Mouse (Mus musculus): Measurements from ENCODE around the gene Tprg. TPM values are rescaled to one million over a fixed set of nuclear protein-coding genes. Genes with fewer than 3 reads are reported as not detected.

The Tprg gene
- polyA plus RNA-seq, 1 experiment from 2014 or later = 15.8 TPM

GRCm38 (mm10) chr16:25445580-25445979 is 159.0 kb downstream of the Tprg start:
- no peak overlapping the region for H3K4me3 ChIP-seq
- H3K36me3 ChIP-seq = no peaks in the 10 kb centered on the region
- H3K4me2 ChIP-seq = no peak overlapping the region
- WGBS = 38% methylated on average over 7 of the region's 7 CpGs
- no peak overlapping the region for H3K9ac ChIP-seq
- H3K27me3 ChIP-seq = no peaks in the 10 kb centered on the region
- H3K27ac ChIP-seq = peak overlapping the region; percentile 58; the same call in 1 of the 2 replicates
- 0 out of 2 replicates have a peak, but pooled peaks have one; percentile 61 for ATAC-seq (ENCODE audit: insufficient number of reproducible peaks, low FRiP score, low TSS enrichment, low read depth)
- no peaks in the 10 kb centered on the region for H3K9me3 ChIP-seq
- H3K4me1 ChIP-seq = 0 out of 2 replicates have a peak, but pooled peaks cover 5% of the 10 kb centered on the region

GRCm38 (mm10) chr16:25451511-25451910 is 164.9 kb downstream of the Tprg start:
- Histone ChIP-seq H3K36me3 (no peaks in the 10 kb centered on the region), H3K27me3 (no peaks in the 10 kb centered on the region), H3K9me3 (no peaks in the 10 kb centered on the region), H3K4me2 (no peak overlapping the region), H3K4me3 (no peak overlapping the region), H3K27ac (no peak overlapping the region), H3K9ac (no peak overlapping the region), H3K4me1 (no peaks in the 10 kb centered on the region)
- no peak for ATAC-seq (ENCODE audit: insufficient number of reproducible peaks, low FRiP score, low TSS enrichment, low read depth)
- 62% methylated on average over 3 of the region's 3 CpGs for WGBS

DNA sequence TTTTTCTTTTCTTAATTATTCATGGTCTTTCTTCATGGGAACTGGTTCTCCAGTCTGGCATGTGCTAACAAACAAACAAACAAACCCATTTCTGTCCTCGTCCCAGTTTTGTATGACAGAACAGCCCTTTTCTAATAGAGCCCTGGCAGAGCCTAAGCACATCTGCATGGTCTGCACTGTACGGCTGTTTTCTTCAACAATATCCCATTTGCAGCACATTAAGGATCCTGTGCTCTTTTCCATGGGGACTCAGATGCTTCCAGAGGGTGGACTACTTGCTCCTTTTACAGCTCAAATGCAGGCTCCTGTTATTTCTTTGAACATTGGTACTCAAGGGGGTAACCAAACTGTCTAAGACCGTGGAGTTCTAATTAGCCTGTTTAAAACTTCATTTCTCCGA is 178.1 kb downstream of the Tprg start:
- Histone ChIP-seq H3K4me1 (peaks cover 12% of the 10 kb centered on the region; the same call in 1 of the 2 replicates), H3K27me3 (no peaks in the 10 kb centered on the region), H3K36me3 (no peaks in the 10 kb centered on the region), H3K27ac (0 out of 2 replicates have a peak overlapping the region, but pooled peaks have one; percentile 3), H3K9me3 (no peaks in the 10 kb centered on the region), H3K9ac (no peak overlapping the region), H3K4me3 (no peak overlapping the region), H3K4me2 (no peak overlapping the region)
- WGBS = 56% methylated on average over 4 of the region's 4 CpGs
- no peak for ATAC-seq (ENCODE audit: insufficient number of reproducible peaks, low FRiP score, low TSS enrichment, low read depth)

DNA sequence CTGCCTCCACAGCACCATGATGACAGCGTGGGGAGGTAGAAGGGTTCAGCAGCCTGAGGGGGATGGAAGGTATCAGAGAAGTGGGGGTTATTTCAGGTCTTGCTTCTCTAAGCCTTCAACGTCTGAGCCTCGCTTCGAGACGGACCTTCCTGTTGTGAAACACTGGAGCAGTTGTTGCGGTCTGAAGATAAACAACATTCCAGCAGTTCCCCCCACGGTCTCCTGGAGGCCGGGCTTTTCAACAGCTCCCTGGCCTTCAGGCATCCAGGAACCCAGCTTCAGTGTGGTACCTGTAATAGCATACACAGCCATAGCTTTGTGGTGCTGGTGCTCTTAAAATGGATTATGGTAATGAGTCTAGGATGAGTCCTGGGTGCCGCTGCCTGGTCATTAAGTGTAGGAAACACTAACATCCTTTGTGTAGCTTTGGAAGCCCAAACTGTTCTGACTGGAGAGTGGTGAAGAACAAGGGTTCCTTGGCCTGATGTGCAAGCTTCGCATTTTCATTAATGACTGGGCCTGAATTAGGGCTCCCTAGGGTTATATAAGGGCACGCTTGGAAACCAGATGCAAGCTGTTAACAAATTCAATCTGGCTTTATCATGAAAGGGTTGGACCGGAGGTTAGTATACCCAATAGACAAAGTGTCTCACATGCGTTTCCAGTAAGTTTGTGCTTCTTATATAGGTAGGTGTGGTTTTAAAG is 179.0 kb downstream of the Tprg start:
- Histone ChIP-seq H3K4me3 (no peak overlapping the region), H3K27me3 (no peaks in the 10 kb centered on the region), H3K4me2 (no peak overlapping the region), H3K27ac (0 out of 2 replicates have a peak overlapping the region, but pooled peaks have one; percentile 33), H3K4me1 (peaks cover 12% of the 10 kb centered on the region; the same call in 1 of the 2 replicates), H3K9me3 (no peaks in the 10 kb centered on the region), H3K36me3 (no peaks in the 10 kb centered on the region), H3K9ac (no peak overlapping the region)
- peak; percentile 65 for ATAC-seq (ENCODE audit: insufficient number of reproducible peaks, low FRiP score, low TSS enrichment, low read depth)
- WGBS = 17% methylated on average over 13 of the region's 13 CpGs

GRCm38 (mm10) chr16:25468040-25468439 is 181.4 kb downstream of the Tprg start:
- peaks cover 12% of the 10 kb centered on the region; the same call in 1 of the 2 replicates for H3K4me1 ChIP-seq
- no peak overlapping the region for H3K9ac ChIP-seq
- H3K27ac ChIP-seq = no peak overlapping the region
- WGBS = 65% methylated on average over 3 of the region's 3 CpGs
- H3K27me3 ChIP-seq = no peaks in the 10 kb centered on the region
- no peak for ATAC-seq (ENCODE audit: insufficient number of reproducible peaks, low FRiP score, low TSS enrichment, low read depth)
- H3K4me3 ChIP-seq = no peak overlapping the region
- no peaks in the 10 kb centered on the region for H3K9me3 ChIP-seq
- no peaks in the 10 kb centered on the region for H3K36me3 ChIP-seq
- H3K4me2 ChIP-seq = no peak overlapping the region

- Histone ChIP-seq H3K9ac (no peak overlapping the region), H3K4me2 (no peak overlapping the region), H3K9me3 (no peaks in the 10 kb centered on the region), H3K4me1 (peaks cover 12% of the 10 kb centered on the region; the same call in 1 of the 2 replicates), H3K36me3 (no peaks in the 10 kb centered on the region), H3K27me3 (no peaks in the 10 kb centered on the region), H3K4me3 (no peak overlapping the region), H3K27ac (no peak overlapping the region)
- no peak for ATAC-seq (ENCODE audit: insufficient number of reproducible peaks, low FRiP score, low TSS enrichment, low read depth)
- WGBS = 46% methylated on average over 5 of the region's 5 CpGs
Measured at GRCm38 (mm10) chr16:25468662-25469061, 182.0 kb downstream of the Tprg start.
